Mouse (Mus musculus) B cell, adult 2 months (primary cell): ENCODE results near the gene Prune1.

Source experiments
- DNase-seq, 2 experiments: peaks; one replicate each; pipeline ENCODE4 v3.0.0; 2022

Prune1 gene

DNA sequence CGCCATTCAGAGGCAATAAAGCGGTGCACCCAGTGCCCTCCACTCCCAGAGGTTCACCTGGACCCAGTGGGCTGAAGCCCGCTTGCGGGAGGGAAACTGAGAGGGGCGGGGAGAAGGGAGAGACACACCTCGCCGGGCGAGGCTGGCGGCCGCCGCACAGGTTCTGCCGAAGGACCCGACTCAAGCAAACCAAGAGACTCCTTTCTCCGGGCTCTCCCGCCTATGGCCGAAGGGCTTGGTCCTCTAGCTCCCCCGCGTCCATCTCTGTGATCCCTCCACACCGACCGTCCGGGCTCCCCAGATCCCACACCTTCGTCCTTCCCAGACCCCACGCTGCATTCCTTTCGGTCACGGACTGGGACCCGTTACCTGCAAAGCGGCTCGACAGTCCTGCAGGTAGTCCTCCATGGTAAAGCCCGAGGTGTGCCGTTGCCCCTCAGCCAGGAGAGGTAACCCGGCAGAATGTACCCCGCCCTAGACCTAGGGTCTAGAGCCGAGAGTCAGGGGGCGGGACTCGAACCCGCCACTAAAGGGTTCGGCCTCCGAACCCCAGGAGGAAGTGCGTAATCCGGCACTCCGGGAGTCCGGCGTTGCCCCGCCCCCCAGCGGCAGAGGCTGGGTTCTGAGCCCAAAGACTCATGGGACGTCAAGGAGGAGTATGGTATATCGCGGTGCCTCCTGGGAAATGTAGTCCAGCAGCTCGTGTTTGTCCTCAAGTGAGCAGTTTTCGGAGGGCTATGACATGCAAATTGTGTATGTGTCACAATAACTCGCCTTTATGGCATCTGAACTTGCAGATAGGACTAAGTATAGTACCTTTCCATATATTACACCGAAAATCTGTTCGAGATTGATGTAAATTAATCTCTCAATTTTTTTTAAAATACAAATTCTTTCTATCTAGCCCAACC is at the start of gene Prune1, which contains the start of gene Mindy1:
Gene Prune1 (minus strand): TSS at position 861 of the 911 bp plus-strand sequence.
Gene Mindy1 (plus strand): TSS at position 130 of the 911 bp plus-strand sequence.
- peak; percentile 99 for DNase-seq

DNA sequence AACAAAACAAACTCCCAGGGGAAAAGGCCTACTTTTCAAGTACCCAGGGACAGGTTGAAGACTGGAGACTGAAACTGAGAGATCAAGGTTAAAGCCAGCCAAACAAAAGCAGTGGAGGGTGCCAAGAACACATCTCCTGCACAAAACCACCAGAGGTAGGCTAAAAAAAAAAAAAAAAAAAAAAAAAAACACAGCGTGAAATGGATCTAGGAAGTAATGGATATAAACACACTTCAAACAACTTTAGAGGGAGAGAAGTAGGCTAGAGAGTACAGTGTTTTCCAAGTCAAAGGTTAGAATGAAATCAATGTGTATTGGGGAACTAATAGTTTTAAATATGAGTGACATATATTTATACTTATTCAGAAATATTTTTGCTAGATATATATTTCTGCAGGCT is 49.7 kb upstream of the Prune1 start:
- DNase-seq, result no peak

DNA sequence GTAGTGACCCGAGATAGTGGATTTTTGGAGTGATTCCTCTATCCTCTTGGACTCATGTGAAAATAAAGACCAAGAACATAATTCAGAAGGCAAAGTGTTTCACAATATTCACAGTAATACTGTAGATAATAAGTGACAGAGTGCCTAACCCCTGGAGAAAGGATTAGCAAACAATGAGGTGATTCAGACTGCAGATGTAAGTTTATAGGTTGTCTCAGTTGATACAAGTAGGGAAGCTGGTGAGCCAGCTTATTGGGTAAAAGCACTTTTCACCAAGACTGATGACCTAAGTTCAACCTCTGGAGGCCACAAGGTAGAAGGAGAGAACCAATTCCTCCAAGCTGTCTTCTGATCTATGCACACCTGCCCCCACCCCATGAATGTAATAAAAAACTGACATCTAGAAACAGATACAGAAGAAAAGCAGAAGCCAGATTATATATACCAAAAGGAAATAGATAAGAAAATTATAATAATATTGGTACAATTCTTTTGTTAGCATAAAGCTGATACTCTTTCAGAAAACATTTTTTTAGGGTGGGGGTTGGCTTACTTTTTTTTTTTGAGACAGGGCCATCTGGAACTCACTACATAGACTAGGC is 47.0 kb upstream of the Prune1 start:
- no peak for DNase-seq

DNA sequence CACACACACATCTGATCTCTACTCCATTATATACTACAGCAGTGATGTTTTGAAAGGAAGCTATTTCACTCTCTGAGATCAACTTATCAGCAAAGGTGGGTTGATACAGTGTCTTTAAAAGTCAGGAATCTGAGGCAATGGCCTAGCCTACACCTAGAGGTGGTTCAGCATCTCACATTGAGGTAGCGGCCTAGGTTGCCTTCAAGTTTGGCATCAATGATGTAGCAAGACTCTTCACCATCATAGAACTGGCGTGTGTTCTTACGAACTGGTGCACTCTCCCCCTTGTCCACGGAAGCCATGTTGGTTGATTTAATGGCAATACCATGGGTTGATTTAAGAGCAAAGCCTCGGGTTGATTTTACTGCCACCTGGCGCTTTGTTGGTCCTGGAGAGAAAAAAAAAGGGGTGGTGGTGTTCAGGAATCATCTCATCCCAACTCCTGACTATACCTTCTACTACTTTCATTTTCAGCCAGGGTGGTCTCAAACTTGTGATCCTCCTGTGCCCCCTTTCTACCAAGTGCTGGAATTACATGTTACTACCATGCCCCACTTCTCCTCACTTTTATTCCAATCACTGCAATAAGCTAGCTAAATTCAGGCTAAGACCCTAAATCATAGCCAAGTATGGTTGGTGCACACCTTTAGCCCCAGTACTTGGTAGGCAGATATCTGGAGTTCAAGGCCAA is 42.7 kb upstream of the Prune1 start:
- DNase-seq, result no peak

DNA sequence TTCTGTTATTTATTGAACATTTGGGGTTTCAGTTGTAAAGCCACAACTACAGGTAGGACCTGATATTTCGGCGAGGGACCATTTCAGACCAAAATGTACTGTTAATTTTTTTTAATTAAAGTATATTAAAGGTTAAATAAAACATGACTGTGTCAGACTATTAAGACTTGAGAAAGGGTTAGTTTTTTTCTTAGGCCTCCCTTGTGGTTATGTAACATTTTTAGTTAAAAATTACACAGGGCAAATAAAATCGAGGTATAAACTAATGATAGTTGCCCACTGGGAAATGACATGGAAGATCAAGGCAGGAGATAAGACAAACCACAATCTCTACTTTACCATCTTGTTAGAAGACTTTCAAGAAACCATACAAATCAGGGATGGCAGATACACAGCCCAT is 41.6 kb upstream of the Prune1 start:
- DNase-seq, result no peak

DNA sequence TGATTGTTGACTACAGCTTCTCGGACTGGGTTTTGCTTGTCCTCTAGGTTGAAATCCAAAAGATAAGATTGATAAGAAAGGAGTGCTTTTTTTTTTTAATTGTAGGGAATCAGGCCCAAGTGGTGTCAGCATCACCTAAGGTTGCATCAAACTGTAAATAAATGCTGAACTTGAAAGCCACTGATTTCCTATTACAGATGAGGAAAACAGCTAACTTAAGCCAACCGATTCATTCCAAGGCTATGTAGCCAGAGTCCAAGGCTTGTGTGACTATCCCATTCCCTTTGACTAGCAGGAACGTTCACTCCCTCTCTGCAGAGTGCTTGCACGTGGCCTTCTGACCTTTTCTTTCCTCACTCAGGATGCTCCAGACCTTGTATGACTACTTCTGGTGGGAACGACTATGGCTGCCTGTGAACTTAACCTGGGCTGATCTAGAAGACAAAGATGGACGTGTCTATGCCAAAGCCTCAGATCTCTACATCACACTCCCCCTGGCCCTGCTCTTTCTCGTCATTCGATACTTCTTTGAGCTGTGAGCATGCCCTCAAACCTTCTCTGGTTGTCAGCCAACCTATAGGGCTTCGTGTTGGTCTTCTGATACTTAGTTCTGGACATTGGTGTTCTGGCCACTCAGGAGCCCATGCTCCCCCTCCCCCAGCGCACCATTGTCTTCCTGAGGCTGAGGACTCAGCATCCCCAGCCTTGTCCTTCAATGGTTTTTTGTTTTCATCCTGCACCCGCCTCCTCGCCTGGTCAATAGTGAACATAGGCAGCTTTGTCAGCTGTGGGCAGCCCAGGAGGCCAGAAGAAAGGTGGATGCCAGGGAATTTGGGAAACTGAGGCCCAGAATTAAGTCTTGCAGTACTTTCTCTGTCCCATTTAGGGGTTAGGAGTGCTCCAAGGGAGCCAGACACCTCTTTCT is 38.1 kb upstream of the Prune1 start:
- no peak for DNase-seq

DNA sequence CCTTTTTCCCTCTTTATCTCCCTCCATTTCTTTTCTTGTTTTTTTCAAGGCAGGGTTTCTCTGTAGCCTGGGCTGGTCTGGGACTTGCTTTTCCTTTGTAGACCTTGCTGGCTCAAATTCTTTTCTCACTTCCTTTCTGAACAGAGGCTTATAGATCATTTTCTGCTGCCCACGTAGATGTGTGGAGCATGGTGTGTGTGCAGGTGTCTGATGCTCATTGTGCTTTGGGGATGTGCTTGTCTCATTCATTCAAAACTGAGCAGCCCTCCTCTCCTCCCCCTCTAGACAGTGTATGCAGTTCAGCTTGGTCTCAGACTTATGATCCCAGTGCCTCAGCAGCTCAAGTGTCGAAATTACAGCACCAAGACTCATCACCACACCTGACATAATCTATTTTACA is 37.2 kb upstream of the Prune1 start:
- no peak for DNase-seq

DNA sequence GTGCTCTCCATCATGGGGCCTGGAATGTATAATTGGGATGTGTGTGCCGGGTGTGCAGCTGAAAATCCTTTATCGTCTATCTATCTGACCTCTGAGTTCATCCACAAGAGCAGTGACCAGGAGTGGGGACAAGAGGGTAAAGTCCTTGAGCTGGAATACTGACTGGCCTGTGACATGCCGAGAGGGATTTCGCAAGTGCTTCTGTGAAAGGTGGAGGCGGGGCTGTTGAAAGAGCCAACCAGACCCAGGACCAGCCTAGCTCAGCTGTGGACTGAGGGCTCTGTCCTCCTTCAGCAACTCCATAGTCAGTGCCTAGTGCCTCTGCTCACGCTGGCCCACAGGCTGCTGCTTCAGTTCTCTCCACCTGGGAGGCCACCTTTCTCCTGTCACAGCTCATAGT is 36.7 kb upstream of the Prune1 start:
- no peak for DNase-seq

DNA sequence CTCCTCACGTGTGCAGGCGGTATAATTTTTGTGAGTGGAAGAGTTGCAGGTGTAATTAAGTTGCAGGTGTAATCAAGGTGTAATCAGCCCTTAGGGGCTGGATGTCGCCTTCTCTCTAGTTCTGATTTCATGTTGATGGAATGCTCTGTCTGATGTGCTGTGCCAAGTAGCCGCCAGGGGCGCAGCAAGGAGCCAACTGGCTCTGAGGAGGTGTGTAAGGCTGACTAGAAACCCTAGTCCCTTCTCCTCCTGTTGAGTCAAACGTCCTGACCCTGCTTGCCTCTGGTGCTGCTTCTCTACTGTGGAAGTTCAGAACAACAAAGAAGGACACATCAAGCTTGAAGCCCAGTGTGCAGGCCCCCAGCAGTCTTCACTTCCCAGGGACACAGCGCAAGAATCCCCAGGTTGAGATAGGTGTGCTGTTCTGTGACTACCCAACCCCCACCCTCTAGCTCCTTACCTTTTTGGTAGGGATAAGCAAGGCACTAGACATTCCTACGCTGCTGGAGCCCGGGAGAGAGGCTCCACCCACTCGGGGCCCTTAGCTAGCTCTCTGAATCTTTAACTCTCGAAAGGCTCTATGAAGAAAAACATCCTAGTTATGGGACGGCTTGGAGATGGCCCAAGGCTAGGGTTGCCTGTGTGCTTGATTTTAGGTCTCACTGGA is 35.7 kb upstream of the Prune1 start:
- peak; percentile 65 to 67 for DNase-seq

DNA sequence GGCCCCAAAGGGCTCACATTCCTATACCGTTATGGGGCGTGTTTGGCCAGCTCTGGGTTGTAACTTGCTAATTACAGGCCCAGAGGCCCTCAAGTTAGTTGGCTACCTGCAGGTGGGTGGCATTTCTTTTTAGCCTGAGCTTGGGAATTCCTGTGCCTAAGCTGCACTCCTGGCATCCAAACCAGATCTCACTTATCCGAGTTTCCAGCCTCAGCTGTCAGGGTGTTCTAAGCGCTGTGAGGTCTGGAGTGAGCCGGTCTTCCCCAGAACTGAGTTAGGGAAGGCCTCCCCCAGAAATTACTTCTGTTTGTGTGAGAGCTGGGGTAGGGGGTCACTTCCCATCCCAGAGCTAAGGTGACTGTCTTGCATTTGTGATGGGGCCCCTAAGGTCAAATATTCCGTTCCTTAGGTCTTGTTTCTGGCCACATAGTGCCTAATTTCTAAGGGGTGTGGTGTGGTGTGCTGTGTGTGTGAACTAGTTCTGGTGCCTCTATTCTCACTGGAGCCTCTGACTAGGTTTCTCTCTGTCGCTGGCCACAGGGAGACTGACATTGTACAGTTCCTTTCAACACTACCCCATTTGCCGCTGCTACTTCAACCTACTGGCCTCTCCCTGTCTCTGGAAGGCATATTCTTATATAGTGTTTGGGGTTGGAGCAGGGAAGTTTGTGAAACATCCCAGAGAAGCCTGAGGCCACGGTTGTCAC is 34.1 kb upstream of the Prune1 start:
- no peak for DNase-seq

DNA sequence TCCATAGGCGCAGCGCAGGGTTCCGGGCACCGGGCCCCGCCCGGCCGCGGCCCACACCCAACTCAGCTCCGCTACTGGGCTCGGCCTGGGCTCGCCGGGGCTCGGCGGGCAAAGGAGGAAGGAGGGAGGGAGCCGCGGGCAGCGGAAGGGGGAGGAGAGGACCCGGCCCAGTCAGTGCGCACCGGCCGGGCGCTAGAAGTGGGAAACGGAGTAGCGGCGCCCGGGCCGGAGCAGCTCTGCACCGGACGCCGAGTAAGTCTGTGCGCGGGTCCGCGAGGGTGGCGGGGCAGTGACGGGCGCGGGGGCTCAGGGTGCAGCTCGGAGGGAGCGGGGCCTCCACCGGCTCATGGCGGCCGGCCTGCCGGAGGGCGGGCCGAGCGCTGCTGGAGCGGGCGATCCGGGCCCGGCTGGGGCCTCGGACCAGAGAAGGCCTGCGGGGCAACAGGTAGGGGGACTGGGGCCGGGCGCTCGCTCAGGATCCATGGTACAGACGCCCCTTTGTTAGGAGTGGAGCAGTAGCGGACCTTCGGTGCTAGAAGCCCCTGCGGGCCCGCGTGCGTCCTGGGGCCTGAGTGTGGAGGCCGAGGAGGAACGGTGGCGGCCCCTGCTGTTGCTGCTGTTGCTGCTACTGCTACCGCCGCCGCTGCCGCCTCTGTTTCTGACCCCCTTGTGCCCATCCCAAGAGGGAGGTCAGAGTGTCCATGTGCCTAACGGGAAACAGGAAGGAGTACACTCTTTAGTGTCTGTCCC is 33.4 kb upstream of the Prune1 start:
- peak; percentile 88 to 91 for DNase-seq

DNA sequence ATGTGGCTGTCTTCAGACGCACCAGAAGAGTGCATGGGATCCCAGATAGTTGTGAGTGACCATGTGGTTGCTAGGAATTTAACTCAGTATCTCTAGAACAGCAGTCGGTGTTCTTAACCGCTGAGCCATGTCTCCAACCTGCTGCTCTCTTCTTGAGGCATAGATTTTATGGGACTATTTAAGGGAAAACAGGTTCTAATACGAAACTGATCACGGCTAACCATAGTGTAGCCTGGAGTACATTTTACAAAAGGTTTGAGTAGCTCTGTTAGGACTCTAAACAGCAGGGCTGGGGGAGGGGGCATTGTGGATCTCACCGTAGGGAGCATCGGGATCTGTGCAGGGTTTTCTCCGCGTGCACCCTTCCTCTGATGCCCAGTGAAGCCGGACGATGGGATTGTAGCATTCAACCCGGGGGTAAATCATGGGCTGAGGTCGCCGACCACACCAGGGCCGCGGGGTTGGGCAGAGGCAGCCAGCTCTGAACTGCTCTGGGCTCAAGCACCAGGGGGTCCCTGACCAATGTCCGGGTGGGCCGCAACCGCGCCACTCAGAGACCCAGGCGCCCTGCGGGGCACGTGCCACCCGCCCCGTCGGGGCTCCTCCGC is 32.7 kb upstream of the Prune1 start, which contains the start of gene Cers2:
Gene Cers2 (plus strand): TSS at position 306 of the 608 bp plus-strand sequence.
- no peak for DNase-seq

DNA sequence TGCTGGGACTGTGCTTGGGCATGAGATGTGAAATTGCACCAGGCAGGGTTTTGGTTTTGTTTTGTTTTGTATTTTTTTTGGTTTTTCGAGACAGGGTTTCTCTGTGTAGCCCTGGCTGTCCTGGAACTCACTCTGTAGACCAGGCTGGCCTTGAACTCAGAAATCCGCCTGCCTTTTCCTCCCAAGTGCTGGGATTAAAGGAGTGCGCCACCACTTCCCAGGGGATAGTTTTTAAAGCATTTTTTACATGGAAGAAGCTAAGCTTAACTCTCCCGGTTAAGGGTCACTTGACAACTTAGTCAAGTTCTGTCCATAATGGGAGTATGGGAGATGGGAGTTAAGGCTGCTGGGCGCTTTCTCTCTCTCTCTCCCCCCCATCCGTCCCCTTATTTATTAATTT is 32.2 kb upstream of the Prune1 start:
- DNase-seq, result no peak

DNA sequence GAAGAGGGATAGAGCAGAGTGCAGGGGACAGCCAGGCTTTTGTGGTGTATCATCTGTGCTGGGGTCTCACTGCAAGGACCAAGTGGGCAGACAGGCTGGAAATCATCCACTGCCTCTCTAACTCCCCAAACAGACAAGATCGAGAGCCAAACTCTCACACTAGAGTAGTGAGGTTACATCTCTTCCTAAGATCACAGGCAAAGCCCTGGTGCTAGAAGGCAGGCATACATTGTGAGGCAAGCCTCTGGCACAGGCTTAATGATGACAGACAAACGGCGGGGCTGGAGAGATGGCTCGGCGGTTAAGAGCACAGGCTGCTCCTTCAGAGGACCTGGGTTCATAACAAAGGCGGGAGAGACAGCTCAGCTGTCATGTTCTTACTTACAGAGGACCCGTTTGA is 31.6 kb upstream of the Prune1 start:
- no peak for DNase-seq

DNA sequence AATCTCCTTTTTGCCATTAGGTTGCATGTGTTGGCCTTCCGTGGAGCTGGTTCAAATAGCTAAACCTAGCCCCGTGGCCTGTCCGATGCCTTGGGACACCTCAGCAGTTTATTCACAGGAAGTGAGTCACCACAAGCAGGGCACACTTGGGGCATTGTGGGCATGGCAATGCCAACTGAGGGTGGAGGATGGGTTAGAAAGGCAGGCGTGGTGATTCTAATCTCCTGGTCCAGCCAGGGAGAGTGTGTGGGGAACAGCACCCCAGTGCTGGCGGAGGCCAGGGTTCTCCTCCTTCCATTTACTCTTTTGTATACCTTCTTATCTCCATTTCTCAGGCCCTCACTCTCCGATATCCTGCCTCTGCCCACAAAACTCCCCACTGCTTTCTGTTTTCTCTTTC is 30.7 kb upstream of the Prune1 start:
- peak; percentile 29 to 45 for DNase-seq

DNA sequence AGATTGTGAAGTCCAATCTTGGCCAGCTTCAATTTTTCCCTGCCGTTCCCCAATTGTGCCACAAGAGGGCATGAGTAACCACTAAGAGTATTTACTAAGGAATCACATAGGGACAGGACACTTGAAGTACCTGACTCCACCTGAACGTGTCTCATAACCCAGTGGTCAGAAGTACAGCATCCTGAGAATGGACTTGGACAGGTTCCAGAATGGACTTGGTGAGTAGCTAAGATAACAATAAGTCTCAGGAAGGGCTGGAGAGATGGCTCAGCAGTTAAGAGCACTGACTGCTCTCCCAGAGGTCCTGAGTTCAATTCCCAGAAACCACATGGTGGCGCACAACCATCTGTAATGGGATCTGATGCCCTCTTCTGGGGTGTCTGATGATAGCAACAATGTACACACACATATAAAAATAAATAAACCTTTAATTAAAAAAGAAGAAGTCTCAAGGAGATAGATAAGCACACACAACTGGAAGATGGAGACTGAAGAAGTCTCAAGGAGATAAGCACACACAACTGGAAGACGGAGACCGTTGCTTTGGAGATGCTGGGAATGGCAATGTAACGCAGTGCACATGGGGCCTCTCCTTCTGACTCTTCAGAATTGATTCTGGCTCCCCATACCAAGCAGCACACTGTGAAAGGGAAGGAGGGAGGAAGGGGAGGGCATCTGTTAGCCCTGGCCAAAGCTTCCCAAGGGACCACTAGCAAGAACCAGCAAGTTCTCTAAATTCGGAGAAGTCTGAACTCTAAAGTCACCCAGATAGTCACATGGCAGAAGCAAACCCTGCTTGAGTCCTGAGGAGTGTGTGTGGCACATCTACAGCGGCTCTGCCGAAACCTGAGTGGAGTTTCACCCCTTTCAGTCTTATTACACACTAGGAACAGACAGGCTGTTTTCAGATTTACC is 29.3 kb upstream of the Prune1 start:
- DNase-seq, result peak; percentile 70

DNA sequence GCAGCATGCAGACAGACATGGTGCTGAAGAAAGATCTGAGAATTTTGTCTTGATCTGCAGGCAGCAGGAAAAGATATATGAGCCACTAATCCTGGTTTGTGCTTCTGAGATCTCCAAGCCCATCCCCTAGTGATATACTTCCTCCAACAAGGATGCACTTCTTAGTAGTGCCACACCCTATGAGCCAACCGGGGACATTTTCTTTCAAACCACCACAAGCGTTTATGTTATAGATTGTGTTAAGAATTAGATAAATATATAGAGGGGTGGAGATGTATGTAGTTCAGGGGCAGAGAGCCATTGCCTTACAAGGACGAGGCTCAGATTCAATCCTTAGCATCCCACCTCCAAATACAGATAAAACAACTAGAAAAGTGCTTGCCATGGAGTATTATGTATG is 28.6 kb upstream of the Prune1 start:
- DNase-seq, result no peak

DNA sequence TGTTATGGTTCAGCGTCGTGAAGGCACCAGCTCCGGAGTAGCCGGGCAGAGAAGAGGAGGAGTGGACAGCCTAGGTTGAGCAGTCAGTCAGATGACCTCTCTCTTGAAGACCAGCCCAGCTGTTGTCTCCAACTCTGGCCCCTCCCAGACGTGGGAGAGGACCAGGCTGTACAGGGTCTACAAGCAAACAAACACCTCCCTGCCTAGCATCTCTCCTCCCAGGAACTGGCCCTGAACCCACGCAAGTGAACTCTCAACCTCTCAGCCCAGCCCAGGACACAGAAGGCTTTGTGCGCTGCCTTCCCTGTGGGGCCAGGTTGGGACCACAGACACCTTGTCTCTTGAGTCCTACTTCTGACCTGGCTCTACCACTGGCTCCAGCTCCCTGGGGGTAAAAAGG is 25.2 kb upstream of the Prune1 start, which contains the start of gene Anxa9:
Gene Anxa9 (minus strand): TSS at position 77 of the 400 bp plus-strand sequence.
- DNase-seq, result no peak

DNA sequence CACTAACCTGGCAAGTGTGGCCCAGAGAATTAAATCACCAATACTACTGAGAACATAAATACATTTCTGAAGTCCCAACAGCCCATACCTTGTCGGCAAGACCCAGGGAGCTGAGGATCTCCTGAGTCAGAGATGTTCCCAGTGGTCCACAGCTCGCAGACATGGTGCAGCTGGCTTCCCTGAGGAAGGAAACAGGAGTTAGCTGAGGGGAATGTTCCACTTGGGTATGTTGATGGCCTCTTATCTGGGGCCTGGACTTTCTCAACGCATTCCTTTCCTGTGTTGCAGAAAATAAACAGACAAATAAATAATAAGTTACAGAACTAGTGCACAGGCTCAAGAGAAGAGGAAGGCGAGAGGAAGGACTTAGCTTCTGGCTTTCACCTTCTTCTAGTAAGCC is 24.4 kb upstream of the Prune1 start:
- DNase-seq, result no peak
